Mouse (Mus musculus) bone marrow, adult 2 months (tissue): ENCODE results near the gene 4833420G17Rik. TPM values are rescaled to one million over a fixed set of nuclear protein-coding genes. Genes with fewer than 3 reads are reported as not detected.
"Not testable (repeated sequence)": the region's sequence is repeated elsewhere in the genome, so short reads cannot be mapped to it uniquely, and the experiment has no call there.

Experiments used
- H3K27ac ChIP-seq: fragments of 200-500 bp; 2 replicates; pipeline ENCODE4 v1.5.1; 2012; ENCODE audit warnings: low read depth, mild to moderate bottlenecking, control low read depth, inconsistent platforms, low read length; ENCODE audit not compliant: control insufficient read depth, poor library complexity, insufficient read depth
- H3K4me1 ChIP-seq: fragments of 200-500 bp; 2 replicates; pipeline ENCODE4 v1.6.1; 2011; ENCODE audit warnings: low read length; ENCODE audit not compliant: control insufficient read depth, insufficient read depth
- H3K4me3 ChIP-seq: fragments of 200-500 bp; replicated peaks from 2 replicates; pipeline ENCODE3; 2011; ENCODE audit warnings: mild to moderate bottlenecking, low read depth, low read length, control low read depth; ENCODE audit not compliant: control insufficient read depth
- CTCF ChIP-seq: fragments of 200-500 bp; IDR thresholded peaks from 2 replicates; pipeline ENCODE4 v1.5.1; 2011; ENCODE audit warnings: low read length, control low read depth; ENCODE audit not compliant: control insufficient read depth, insufficient read depth
- POLR2A ChIP-seq: fragments of 200-500 bp; IDR thresholded peaks from 2 replicates; pipeline ENCODE4 v1.6.1; 2011; ENCODE audit warnings: low read depth, mild to moderate bottlenecking, control low read depth, low read length, borderline replicate concordance; ENCODE audit not compliant: control insufficient read depth
- WGBS: fragments of 180-500 bp; shearing (Covaris S2); methylation state at CpG from one replicate; pipeline ENCODE4 v1.1.7; 2018; 5-methylcytosine and 5-hydroxymethylcytosine counted together
- polyA plus RNA-seq: library from polyadenylated mRNA; stranded (reverse); fragments of >200 nt; gene quantifications from 2 replicates; pipeline ENCODE4 v1.2.4, GENCODE M21; 2011; ENCODE audit warnings: low replicate concordance; ENCODE audit not compliant: missing spikeins, insufficient read depth, insufficient read length

Gene 4833420G17Rik
- polyA plus RNA-seq, 1 experiment = 58.6 TPM

- H3K4me1 ChIP-seq = no peaks in the 10 kb centered on the region
- WGBS = 76% methylated on average over 7 of the region's 7 CpGs
- no peak overlapping the region for H3K4me3 ChIP-seq
- TF ChIP-seq POLR2A = no peak
- no peak for TF ChIP-seq CTCF
- no peak overlapping the region for H3K27ac ChIP-seq
These were observed 6.2 kb upstream of the 4833420G17Rik start for GRCm38 (mm10) chr13:119456342-119456741.

GRCm38 (mm10) chr13:119461900-119462595 lies 520 bp upstream of the 4833420G17Rik start:
- TF ChIP-seq CTCF (no peak), POLR2A (no peak)
- H3K27ac ChIP-seq = peak overlapping the region; percentile 54
- WGBS = 5% methylated on average over 10 of the region's 10 CpGs
- peak overlapping the region; percentile 96 for H3K4me3 ChIP-seq
- no peaks in the 10 kb centered on the region; the same call in 1 of the 2 replicates for H3K4me1 ChIP-seq

GRCm38 (mm10) chr13:119476631-119477030 lies 14.1 kb downstream of the 4833420G17Rik start:
- TF ChIP-seq CTCF (no peak), POLR2A (no peak)
- no peak overlapping the region for H3K4me3 ChIP-seq
- 80% methylated on average over 9 of the region's 9 CpGs for WGBS
- no peak overlapping the region for H3K27ac ChIP-seq
- no peaks in the 10 kb centered on the region for H3K4me1 ChIP-seq

GRCm38 (mm10) chr13:119477789-119478188 lies 15.2 kb downstream of the 4833420G17Rik start:
- TF ChIP-seq CTCF = no peak
- TF ChIP-seq POLR2A = no peak
- Histone ChIP-seq H3K4me1 (no peaks in the 10 kb centered on the region), H3K4me3 (no peak overlapping the region), H3K27ac (no peak overlapping the region)
- 82% methylated on average over 2 of the region's 2 CpGs for WGBS

- H3K4me1 ChIP-seq = no peaks in the 10 kb centered on the region
- peak overlapping the region; percentile 85 for H3K4me3 ChIP-seq
- H3K27ac ChIP-seq = no peak overlapping the region
- 54% methylated on average over 7 of the region's 7 CpGs for WGBS
- TF ChIP-seq POLR2A (no peak), CTCF (no peak)
These were observed 24.8 kb downstream of the 4833420G17Rik start for GRCm38 (mm10) chr13:119487354-119487753.

- peak; percentile 44; the same call in 1 of the 2 replicates for TF ChIP-seq CTCF
- TF ChIP-seq POLR2A = no peak
- H3K4me3 ChIP-seq = peak within 1 kb of the TSS; percentile 85
- no peaks in the 10 kb centered on the region for H3K4me1 ChIP-seq
- WGBS = 69% methylated on average over 87 of the region's 87 CpGs
- peak within 1 kb of the TSS; percentile 5 for H3K27ac ChIP-seq
These were observed 25.5 kb downstream of the 4833420G17Rik start, which contains the start of the genes Tmem267 and 3110070M22Rik for GRCm38 (mm10) chr13:119487880-119488580. TSS of gene Tmem267 (plus strand) at chr13:119488039. TSS of gene 3110070M22Rik (minus strand) at chr13:119488383.

- 86% methylated on average over 10 of the region's 10 CpGs for WGBS
- not testable (repeated sequence) for H3K27ac ChIP-seq, H3K4me3 ChIP-seq
These were observed 29.5 kb downstream of the 4833420G17Rik start for GRCm38 (mm10) chr13:119492083-119492482.

GRCm38 (mm10) chr13:119494938-119495337 lies 32.4 kb downstream of the 4833420G17Rik start:
- H3K4me3 ChIP-seq, H3K4me1 ChIP-seq, H3K27ac ChIP-seq: not testable (repeated sequence)
- WGBS = 87% methylated on average over 13 of the region's 22 CpGs

More at GRCm38 (mm10) chr13:119492083-119492482, 29.5 kb downstream of the 4833420G17Rik start:
- not testable (repeated sequence) for H3K4me1 ChIP-seq

Other genes with a start within 250 kb of the 4833420G17Rik start
- gene Paip1, start 34.2 kb upstream of the 4833420G17Rik start, polyA plus RNA-seq = 22.7 and 62.0 TPM in 2 replicates
- gene Tmem267, start 25.3 kb downstream of the 4833420G17Rik start, polyA plus RNA-seq = 2.9 and 3.4 TPM in 2 replicates
- gene 3110070M22Rik, start 25.6 kb downstream of the 4833420G17Rik start, polyA plus RNA-seq = 0.88 TPM in 1 of 2 replicates, not detected in the other
- gene Ccl28, start 161.1 kb downstream of the 4833420G17Rik start, polyA plus RNA-seq = not detected in 2 replicates
- 6.7 and 14.8 TPM in 2 replicates for gene Hmgcs1, start 227.6 kb downstream of the 4833420G17Rik start, polyA plus RNA-seq